Mouse (Mus musculus): ENCODE data around the gene Kif13a.

DNA sequence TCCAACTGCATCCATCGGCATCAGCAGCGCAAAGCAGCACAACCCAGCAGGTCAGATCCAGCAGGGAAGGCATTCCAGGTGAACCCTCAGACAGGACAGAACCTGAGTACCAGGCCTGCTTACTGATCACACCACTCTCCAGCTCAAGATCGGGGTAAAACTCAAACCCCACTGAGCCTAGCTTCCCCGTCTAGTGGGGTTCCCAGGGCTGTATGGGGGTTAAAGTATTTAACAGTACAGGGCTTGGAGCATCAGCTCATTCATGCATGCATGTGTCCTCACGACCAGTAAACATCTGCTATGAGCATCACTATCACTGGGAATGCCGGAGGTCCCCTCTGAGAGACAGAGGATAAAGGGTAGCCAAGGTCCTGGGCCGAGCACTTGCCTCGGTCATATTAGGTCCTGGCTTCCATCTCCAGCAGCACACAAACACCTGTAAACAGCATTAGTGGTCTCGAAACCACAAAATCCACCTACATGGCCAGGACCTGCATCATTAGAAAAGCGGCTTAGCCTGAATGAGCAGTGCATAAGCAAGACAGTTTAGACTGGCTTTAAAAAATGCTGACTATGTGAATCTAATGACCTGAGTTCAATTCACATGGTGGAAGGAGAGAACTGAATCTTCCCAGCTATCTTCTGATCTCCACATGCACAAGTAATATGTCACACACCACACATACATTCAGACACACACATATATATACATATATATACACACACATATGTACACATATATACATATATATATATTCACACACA lies 43.0 kb downstream of the Kif13a start:
- no peak for TF ChIP-seq CTCF (IDR thresholded peaks at IDR 0.05; ENCODE audit: borderline replicate concordance, extremely low read depth, insufficient read depth, insufficient read length)
- TF ChIP-seq POLR2A (IDR thresholded peaks at IDR 0.05; ENCODE audit: borderline replicate concordance, extremely low read depth, insufficient read depth, insufficient read length, poor library complexity, severe bottlenecking) = no peak
